Mouse (Mus musculus) limb, embryonic 11.5 days (tissue): ENCODE measurements around the gene Acot11. TPM values are rescaled to one million over a fixed set of nuclear protein-coding genes. Genes with fewer than 3 reads are reported as not detected.
A peak's percentile ranks its signal among the peaks of the same experiment; 100 is the strongest.
"Not testable (repeated sequence)": the region's sequence is repeated elsewhere in the genome, so short reads cannot be mapped to it uniquely, and the experiment has no call there.

Experiments used
- ATAC-seq: fragments of 200-750 bp; cut with Nextera tagmentation; 2 replicates; pipeline ENCODE4 v1.8.0; 2017; ENCODE audit warnings: low read depth; ENCODE audit not compliant: insufficient number of reproducible peaks, low FRiP score, low TSS enrichment
- DNase-seq: peaks from one replicate; pipeline ENCODE4 v3.0.0-alpha.2; 2015; ENCODE audit warnings: low spot score
- H3K27ac ChIP-seq: fragments of 300-500 bp; sonication (generic); replicated peaks from 2 replicates; pipeline ENCODE4 v1.5.1; 2014; ENCODE audit warnings: low read depth, mild to moderate bottlenecking, low read length
- H3K27me3 ChIP-seq: fragments of 300-500 bp; sonication (generic); 2 replicates; pipeline ENCODE4 v1.6.1; 2014; ENCODE audit warnings: mild to moderate bottlenecking, low read length, mixed read lengths; ENCODE audit not compliant: control insufficient read depth, insufficient read depth
- H3K36me3 ChIP-seq: fragments of 300-500 bp; sonication (generic); 2 replicates; pipeline ENCODE4 v1.6.1; 2014; ENCODE audit warnings: mild to moderate bottlenecking, low read length, moderate library complexity, mixed read lengths; ENCODE audit not compliant: control insufficient read depth, insufficient read depth
- H3K4me1 ChIP-seq: fragments of 300-500 bp; sonication (generic); 2 replicates; pipeline ENCODE4 v1.6.1; 2014; ENCODE audit warnings: low read length, mixed read lengths; ENCODE audit not compliant: control insufficient read depth, insufficient read depth
- H3K4me2 ChIP-seq: fragments of 300-500 bp; sonication (generic); 2 replicates; pipeline ENCODE4 v1.6.1; 2014; ENCODE audit warnings: low read depth, mild to moderate bottlenecking, moderate library complexity; ENCODE audit not compliant: severe bottlenecking
- H3K4me3 ChIP-seq: fragments of 300-500 bp; sonication (generic); 2 replicates; pipeline ENCODE4 v1.5.1; 2014; ENCODE audit warnings: low read depth, low read length
- H3K9ac ChIP-seq: fragments of 300-500 bp; sonication (generic); 2 replicates; pipeline ENCODE4 v1.6.1; 2014; ENCODE audit warnings: mild to moderate bottlenecking, low read length
- H3K9me3 ChIP-seq: fragments of 300-500 bp; sonication (generic); 2 replicates; pipeline ENCODE4 v1.6.1; 2016; ENCODE audit warnings: low read length; ENCODE audit not compliant: control insufficient read depth
- WGBS: fragments of 180-500 bp; shearing (Covaris S2); extraction: QIAGEN DNeasy Blood & Tissue Kit; methylation state at CpG from one replicate; pipeline ENCODE4 v1.1.7; 2014; 5-methylcytosine and 5-hydroxymethylcytosine counted together
- polyA plus RNA-seq: library from polyadenylated mRNA; unstranded; fragments of >200 nt; fragmentation: Nextera tagmentation; extraction: Ambion mirVana; gene quantifications from 2 replicates; pipeline ENCODE4 v1.2.1, GENCODE M21; 2014

Gene Acot11
- polyA plus RNA-seq, 1 experiment from 2014 or later = 6.5 TPM

- no peaks in the 10 kb centered on the region for H3K27me3 ChIP-seq
- H3K9ac ChIP-seq = no peak overlapping the region
- H3K4me1 ChIP-seq = peaks cover 25% of the 10 kb centered on the region
- no peaks in the 10 kb centered on the region for H3K36me3 ChIP-seq
- H3K9me3 ChIP-seq = no peaks in the 10 kb centered on the region
- 55% methylated on average over 5 of the region's 5 CpGs for WGBS
- ATAC-seq (peak; percentile 65; the same call in 1 of the 2 replicates), DNase-seq (peak; percentile 67)
- no peak overlapping the region for H3K27ac ChIP-seq
- no peak overlapping the region for H3K4me2 ChIP-seq
- H3K4me3 ChIP-seq = no peak overlapping the region
Measured at GRCm38 (mm10) chr4:106778116-106778788, 26.5 kb downstream of the Acot11 start.

- Histone ChIP-seq H3K27me3 (no peaks in the 10 kb centered on the region), H3K27ac (no peak overlapping the region), H3K4me1 (peaks cover 18% of the 10 kb centered on the region), H3K9ac (no peak overlapping the region), H3K4me3 (no peak overlapping the region), H3K36me3 (no peaks in the 10 kb centered on the region), H3K4me2 (no peak overlapping the region), H3K9me3 (no peaks in the 10 kb centered on the region)
- peak; percentile 64 for DNase-seq
- ATAC-seq = no peak
- 38% methylated on average over 3 of the region's 3 CpGs for whole genome bisulfite sequencing
Measured at GRCm38 (mm10) chr4:106776998-106777397, 27.8 kb downstream of the Acot11 start.

GRCm38 (mm10) chr4:106775767-106776166 lies 29.0 kb downstream of the Acot11 start:
- H3K4me3 ChIP-seq, H3K36me3 ChIP-seq, ATAC-seq, DNase-seq, H3K9me3 ChIP-seq, H3K27ac ChIP-seq, H3K4me2 ChIP-seq, H3K9ac ChIP-seq, H3K27me3 ChIP-seq: not testable (repeated sequence)
- WGBS = 85% methylated on average over 6 of the region's 6 CpGs
- peaks cover 18% of the 10 kb centered on the region for H3K4me1 ChIP-seq

GRCm38 (mm10) chr4:106772558-106772957 lies 32.2 kb downstream of the Acot11 start:
- Histone ChIP-seq H3K4me1 (peaks cover 8% of the 10 kb centered on the region), H3K27me3 (no peaks in the 10 kb centered on the region), H3K4me2 (no peak overlapping the region), H3K4me3 (no peak overlapping the region), H3K36me3 (no peaks in the 10 kb centered on the region), H3K9ac (no peak overlapping the region), H3K27ac (no peak overlapping the region), H3K9me3 (no peaks in the 10 kb centered on the region)
- WGBS = 91% methylated on average over 1 of the region's 1 CpGs
- DNase-seq (no peak), ATAC-seq (no peak)

GRCm38 (mm10) chr4:106769306-106769705 lies 35.5 kb downstream of the Acot11 start:
- ATAC-seq = no peak
- no peaks in the 10 kb centered on the region for H3K27me3 ChIP-seq
- no peak overlapping the region for H3K9ac ChIP-seq
- H3K9me3 ChIP-seq = no peaks in the 10 kb centered on the region
- WGBS = 28% methylated on average over 2 of the region's 2 CpGs
- peaks cover 4% of the 10 kb centered on the region; the same call in 1 of the 2 replicates for H3K4me1 ChIP-seq
- H3K4me3 ChIP-seq = no peak overlapping the region
- no peak overlapping the region for H3K27ac ChIP-seq
- no peak for DNase-seq
- H3K4me2 ChIP-seq = no peak overlapping the region
- H3K36me3 ChIP-seq = no peaks in the 10 kb centered on the region

GRCm38 (mm10) chr4:106764166-106764565 lies 40.6 kb downstream of the Acot11 start:
- 82% methylated on average over 7 of the region's 7 CpGs for whole genome bisulfite sequencing
- Histone ChIP-seq H3K4me2 (no peak overlapping the region), H3K27ac (no peak overlapping the region)

GRCm38 (mm10) chr4:106751726-106752125 lies 53.1 kb downstream of the Acot11 start:
- no peak overlapping the region for H3K4me2 ChIP-seq
- WGBS = 89% methylated on average over 6 of the region's 6 CpGs
- DNase-seq (no peak), ATAC-seq (no peak)
- no peaks in the 10 kb centered on the region for H3K4me1 ChIP-seq
- H3K9ac ChIP-seq = no peak overlapping the region
- no peak overlapping the region for H3K4me3 ChIP-seq
- no peaks in the 10 kb centered on the region for H3K9me3 ChIP-seq
- H3K27me3 ChIP-seq = no peaks in the 10 kb centered on the region
- no peaks in the 10 kb centered on the region for H3K36me3 ChIP-seq
- no peak overlapping the region for H3K27ac ChIP-seq

More at GRCm38 (mm10) chr4:106764166-106764565, 40.6 kb downstream of the Acot11 start:
- H3K4me3 ChIP-seq = no peak overlapping the region
- no peak for DNase-seq
- no peak for ATAC-seq
- H3K9me3 ChIP-seq = no peaks in the 10 kb centered on the region
- H3K4me1 ChIP-seq = no peaks in the 10 kb centered on the region
- H3K9ac ChIP-seq = no peak overlapping the region
- H3K27me3 ChIP-seq = no peaks in the 10 kb centered on the region
- no peaks in the 10 kb centered on the region for H3K36me3 ChIP-seq

- 6% methylated on average over 7 of the region's 7 CpGs for WGBS
- H3K4me3 ChIP-seq = no peak overlapping the region
- H3K9me3 ChIP-seq = no peaks in the 10 kb centered on the region
- H3K27me3 ChIP-seq = no peaks in the 10 kb centered on the region
- no peaks in the 10 kb centered on the region for H3K36me3 ChIP-seq
- DNase-seq = peak; percentile 82
- H3K4me1 ChIP-seq = no peaks in the 10 kb centered on the region
- no peak overlapping the region for H3K27ac ChIP-seq
- peak overlapping the region; percentile 7; the same call in 1 of the 2 replicates for H3K4me2 ChIP-seq
- peak overlapping the region; percentile 32; the same call in 1 of the 2 replicates for H3K9ac ChIP-seq
- ATAC-seq = peak; percentile 67
Measured at GRCm38 (mm10) chr4:106749699-106750098, 55.1 kb downstream of the Acot11 start.
